Mouse (Mus musculus) mature B cell (primary cell): ENCODE data around the gene Pdcl3.

Experiments
- in situ Hi-C: fragments of 300-500 bp; cut with MboI; formaldehyde crosslinking; loops from 2 replicates; pipeline ENCODE4 v1.14.3; 2019

Gene Pdcl3

DNA sequence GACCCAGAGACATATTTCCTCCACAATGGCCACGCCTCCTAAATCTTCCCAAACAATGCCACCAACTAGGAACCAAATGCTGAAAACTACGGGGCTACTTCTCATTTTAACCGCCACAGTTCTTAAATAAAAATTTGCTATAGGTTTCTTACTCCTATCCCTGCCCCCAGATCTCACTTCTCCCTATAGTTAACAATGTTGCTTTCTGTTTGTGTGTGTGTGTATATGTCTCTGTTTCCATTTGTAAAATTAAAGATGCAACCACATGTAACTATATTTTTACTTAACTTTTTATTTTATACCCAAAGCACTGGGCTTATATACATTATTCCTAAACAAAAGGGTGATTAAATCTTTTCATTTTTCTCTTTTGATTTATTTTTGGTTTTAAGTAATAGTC, at the start of gene Pdcl3:
Pdcl3 (plus strand) TSS at position 301 of the 400 bp plus-strand sequence.
- in situ Hi-C loops: no loop called here

DNA sequence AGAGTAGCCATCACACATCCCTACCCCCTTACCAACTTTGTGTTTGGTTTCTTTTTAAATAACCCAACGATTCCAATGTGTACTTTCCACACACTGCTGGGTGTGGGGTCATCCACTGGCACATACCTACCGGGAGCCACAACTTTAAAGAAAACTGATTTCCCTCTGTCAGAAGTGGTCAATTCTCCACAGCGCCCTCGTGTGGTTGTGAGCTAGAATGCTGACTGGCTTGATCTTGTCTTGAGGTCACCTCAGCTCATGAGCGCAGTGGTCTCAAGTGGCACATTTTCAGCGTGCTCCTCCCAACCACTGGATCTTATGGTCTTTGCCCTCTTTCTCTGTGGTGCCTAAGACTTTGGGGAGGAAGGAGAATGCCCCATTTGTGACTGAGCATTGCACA, 48.6 kb upstream of the Pdcl3 start:
- in situ Hi-C loops: no loop called here

DNA sequence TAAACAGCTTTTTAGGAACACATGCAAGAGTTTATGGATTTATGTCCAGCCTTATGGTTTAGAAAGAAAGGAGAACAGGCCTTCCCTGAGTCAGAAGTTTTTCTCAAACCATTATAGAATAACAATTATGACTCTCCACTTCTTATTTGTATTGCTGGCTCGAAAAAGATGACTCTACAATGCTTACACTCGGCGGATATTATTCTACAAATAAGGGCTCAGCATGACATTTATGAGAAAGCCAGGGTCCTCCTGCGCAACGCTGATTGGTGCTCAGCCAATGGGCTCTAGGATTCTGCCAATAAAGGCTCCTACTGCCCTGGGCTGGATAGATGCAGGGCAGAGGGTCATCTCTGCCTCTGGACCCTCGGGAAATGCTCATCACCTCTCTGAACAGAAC, 46.6 kb upstream of the Pdcl3 start, which contains the start of gene Nms:
Nms (plus strand) TSS at position 301 of the 400 bp plus-strand sequence.
- in situ Hi-C loops: no loop called here

DNA sequence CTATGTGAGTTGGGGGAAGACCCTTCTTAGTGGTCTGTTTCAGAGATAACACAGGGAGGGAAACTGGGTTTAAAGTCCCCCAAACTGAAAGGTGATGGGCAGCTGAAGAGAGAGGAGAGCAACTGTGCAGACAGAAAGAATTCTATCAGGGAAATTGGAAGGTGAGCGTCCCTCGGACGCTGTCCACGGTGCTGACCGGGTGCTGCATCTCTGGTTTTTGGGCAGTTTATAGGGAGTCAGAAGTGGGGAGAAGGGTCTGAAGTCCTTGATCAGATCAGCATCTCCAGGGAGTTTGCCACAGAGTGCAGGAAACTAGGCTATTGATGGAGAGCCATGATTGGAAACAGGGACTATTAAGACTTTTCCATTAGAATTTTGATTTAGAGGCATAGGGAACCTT, 45.8 kb upstream of the Pdcl3 start:
- in situ Hi-C loops: no loop called here

DNA sequence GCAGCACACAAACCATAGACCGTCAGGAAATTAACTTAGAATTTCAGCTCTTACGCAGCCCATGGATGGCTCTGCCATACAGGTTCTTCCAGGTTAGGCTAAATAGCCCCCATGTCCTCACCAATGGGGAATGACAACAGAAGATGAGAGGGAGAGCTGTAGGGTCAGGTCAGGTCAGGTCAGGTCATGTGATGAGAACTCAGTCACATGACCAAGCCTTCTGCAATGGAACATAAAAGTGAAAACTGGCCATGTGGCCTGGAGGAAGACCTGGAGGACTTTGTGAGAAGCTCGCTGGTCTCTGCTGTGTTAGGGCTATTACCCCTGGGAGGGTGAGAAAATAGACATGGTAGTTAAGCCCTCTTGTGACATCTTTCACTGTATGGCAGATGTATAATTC, 29.0 kb upstream of the Pdcl3 start:
- in situ Hi-C loops: no loop called here

DNA sequence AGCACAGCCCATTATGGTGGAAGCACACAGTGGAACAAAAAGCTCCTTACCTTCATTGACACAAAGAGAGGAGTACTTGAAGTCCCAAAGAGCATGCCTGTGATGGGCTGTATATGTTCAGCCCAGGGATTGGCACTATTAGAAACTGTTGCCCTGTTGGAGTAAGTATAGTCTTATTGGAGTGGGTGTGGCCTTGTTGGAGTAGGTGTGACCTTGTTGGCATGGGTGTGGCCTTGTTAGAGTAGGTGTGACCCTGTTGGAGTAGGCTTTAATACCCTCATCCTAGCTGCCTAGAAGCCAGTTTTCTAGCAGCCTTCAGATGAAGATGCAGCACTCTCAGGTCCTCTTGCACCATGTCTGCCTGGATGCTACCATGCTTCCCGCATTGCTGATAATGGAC, 16.3 kb upstream of the Pdcl3 start:
- in situ Hi-C loops: no loop called here

DNA sequence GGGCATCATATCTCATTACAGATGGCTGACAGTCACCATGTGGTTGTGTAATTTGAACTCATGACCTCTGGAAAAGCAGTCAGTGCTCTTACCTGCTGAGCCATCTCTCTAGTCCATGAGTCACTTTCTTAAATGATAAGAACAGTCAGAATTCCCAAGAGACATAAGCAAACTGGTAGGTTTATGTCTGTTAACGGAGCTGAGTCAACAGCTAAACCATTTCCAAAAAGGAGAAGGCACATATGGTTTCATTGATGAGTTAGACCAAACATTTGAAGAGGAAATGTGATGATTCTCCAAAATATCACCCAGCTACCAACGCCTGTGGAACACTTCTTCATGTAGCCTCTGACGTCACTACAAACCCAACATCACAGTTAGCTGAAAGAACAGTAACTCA, 13.7 kb upstream of the Pdcl3 start:
- in situ Hi-C loops: no loop called here

DNA sequence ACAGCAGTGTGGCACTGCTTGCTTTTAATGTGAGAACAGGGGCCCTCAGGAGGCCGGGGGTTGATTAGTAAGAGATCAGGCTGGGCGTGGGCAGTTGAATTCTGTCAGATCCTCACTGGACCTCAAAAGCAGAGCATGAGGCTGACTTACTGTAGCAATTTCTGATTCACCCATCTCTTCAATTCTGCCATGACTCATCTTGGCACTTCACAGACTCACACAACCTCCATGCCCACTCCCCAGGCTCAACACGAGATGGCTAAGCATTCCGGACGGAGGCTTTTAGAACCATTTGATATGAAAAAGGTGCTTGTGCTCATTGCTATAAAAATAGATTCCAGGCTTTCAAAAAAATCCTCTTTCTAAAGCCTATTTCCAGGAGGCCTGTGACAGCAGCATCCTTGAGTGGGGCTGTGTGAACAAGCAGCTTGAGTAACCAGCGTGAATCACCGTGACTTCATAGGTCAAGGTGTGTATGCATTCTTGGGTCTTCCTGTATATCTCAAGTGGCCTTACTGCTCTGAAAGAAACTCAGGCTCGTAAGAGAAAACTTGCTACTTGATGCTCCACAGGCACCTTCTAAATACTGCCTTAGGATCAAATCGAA, 12.3 kb upstream of the Pdcl3 start:
- in situ Hi-C loops: no loop called here

DNA sequence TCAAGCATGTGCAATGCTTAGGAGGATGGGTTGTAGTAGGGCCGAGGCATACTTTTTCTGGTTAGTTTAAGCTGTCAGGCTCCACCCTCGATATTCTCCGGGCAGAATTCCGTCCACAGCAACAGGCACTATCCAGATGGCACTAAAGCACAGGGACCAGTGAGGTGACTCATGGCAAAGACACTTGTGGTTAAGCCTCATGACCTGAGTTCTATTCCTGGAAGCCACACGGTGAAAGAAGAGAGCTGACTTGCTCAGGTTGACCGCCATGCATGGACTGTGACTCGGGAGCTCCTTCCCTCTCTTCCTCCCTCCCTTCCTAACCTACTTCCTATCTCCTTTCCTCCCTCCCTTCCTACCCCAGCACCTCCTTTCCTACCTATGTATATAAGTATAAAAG, 5.5 kb upstream of the Pdcl3 start:
- in situ Hi-C loops: no loop called here

DNA sequence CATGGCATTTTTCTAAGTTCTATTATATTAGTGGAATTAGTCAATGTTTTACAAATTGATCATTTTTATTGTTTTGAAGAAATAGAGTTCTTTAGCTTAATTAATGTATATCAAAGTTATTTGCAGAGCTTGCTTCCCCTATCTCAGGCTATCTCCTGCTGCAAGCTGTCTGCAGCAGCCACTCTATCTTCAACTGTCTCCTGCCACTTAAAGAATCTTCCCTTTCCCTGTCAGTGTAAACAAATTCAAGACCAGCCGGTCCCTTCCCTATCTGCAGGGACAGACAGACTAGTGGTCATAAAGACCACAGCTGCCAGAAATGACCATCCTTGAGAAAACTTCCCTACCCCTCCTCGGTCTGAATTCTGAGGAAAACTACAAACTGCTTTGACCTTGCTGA, 1.5 kb upstream of the Pdcl3 start:
- in situ Hi-C loops: no loop called here

DNA sequence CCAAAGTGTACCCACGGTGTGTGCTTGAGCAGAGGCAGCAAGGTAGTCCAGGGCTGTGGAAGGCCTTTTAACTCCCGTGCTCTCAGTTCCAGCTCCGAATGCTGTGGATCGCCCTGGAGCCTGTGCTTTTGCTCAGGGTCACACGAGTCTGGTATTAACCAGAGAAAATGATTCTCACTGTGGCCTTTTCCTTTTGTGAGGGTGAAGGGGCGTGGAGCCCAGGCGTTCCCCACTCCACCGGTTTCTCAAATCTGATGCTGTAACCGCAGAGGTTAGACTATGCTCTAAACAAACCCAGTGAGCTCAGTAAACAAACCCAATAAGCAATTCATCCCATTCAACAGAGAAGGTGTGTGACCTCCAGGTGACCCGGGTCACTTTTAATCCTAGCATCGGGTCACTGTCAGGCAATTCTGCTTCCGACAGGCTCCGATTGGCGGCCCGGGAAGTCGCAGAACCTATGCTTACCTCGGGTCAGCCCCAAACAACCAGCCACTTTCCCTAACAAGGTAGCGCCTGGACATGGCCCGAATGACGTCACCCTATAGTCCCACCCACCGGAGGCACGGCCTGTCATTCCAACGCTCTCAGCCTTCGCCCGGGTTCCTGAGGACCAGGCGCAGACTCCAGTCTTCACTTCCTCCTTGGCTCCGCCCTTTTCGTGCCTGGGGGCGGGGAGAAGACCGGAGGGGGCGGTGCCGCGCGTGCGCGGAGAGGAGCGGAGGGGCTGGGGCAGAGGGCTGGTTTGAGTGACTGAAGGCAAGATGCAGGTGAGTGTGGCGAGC, 1.9 kb downstream of the Pdcl3 start:
- in situ Hi-C loops: no loop called here

DNA sequence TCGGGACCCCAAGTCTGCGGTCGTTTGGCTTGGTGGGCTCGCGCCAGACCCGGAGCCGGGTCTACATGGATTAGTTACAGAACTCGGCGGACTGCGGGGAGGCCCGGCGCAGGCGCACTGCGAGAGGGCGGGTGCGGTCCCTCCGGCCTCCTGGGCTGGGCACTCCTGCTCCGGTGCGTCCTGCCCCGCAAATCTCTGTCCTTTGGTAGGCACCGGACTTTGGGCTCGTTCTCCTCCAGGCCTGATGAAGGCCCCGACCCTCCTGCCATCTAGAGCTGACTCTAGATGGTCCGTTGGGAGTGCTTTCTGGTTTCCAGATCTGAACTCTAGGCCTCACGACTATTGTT, 2.4 kb downstream of the Pdcl3 start:
- in situ Hi-C loops: no loop called here

DNA sequence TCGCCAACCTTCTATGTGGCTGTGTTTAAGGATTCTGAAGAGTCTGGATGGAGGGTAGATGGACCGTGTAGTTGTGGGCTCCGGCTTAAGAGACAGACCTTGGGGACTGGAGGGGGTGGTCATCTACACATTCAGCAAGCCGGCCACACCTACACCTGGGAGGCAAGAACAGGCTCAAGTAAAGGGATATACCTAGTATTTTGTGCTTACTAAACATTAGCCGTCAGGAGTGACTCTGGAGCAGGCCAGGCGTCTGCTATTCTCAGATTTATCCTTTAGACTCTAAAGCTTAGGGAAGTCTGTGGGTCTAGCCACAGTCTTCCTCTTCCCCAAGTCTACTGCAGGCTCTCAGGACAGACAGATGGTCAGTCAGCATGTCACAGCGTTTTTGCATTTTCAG, 2.9 kb downstream of the Pdcl3 start:
- in situ Hi-C loops: no loop called here

DNA sequence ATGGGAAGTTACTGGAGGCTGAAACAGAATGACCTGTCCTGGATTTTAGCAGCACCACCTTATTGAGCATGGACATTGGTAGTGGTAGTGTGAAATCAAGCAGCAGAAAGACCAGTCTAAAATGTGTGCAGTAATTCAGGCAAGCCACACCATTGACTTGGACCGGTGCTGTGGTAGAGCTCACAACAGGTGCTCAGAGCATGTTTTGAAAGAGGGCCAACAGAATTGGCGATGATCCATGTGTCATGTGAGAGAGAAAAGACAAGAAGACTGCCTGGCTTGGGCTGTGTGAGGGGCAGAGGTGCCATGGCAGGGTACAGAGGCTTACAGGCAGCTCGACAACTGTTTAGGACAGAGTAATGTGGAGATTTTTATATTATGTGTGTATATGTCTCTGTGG, 7.0 kb downstream of the Pdcl3 start:
- in situ Hi-C loops: no loop called here

DNA sequence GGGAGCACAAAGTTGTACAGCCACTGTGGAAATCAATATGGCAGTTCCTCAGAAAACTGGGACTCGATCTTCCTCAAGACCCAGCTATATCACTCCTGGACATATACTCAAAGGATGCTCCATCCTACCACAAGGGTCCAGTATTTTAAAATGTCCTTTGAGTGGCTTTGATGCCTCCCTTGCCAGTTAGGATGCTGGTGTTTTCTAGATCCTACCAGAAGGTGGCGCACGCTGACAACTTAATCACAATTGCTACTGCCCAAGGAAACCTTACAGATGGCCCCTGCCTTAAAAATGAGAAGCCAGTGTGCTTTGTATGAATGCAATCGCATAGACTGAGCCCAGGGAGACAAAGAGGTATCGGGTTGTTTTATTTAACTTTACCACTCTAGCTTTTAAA, 15.7 kb downstream of the Pdcl3 start:
- in situ Hi-C loops: loop anchor here (25.0 kb wide), 1 partner anchor 511 kb away; no protein-coding TSS in a partner anchor

DNA sequence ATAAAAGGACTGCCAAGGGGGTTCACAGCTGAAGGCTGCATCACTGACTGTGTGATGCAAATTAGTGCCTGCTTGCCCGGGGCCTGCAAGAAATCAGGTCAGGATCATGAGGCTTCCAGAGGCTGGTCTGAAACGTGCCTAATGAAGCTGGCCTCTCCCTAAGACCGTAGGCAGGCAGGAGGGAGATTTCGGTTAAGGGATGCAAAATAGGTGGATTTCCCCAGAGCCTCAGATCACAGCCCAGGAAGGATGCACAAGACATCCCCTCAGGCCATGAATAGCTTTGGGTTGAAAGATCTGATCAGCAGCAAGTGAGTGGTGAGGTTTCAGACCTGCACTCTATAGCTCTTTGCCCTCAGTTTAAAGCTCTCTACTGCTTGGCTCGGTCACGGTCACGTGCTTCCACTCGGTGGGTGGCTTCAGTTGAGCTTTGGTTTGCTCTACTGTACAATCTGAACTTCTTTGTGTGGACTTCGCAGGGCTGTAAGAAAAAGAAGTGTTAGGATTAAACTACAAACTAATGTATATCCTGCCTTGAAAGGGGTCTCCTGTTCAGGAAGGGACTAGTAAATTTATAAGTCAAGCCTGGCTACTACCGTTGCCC, 20.4 kb downstream of the Pdcl3 start:
- in situ Hi-C loops: loop anchor here (25.0 kb wide), 1 partner anchor 506 kb away; no protein-coding TSS in a partner anchor

DNA sequence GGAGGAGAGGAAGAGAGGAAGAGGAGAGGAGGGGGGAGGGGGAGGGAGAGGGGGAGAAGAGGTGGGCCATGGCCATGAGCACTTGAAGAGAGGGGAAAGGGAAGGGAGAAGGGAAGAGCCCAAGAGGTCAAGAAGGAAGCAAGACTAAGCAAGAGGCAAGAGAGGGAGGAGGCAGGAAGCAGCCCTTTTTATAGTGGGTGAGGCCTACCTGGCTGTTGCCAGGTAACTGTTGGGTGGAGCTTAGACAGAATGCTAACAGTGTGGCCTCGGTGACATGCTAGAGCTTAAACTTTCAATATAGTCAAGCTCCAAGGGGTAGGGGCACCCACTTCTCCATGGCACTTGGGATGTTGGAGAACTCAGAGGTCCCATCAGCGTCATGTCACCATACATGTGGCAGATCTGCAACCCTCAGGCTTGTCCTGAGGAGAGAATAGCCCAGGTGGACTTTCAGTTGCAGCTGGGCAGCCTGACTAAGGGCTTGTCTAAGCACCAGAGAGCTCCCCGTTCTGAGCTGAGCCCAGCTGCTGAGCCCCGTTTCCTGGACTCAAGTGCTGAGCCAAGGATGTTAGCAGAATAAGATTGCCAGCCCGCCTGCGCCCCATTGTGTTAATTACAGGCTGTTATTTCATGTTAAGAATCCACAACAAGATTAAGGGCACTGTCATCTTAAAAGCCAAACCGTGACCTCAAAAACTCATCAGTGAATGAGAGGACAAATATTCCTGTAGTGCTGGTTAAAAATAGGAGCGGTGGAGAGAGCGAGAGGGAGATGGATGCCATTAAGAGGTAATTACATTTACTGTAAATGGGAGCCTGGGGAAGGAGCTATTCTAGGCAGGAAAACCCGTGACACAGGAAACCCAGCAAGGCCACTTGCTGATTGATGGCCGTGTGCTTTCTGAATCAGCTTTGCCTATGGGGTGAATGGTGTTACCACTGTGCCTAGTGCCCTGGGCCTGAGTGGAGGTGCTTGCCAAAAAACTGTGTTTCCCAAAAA, 21.7 kb downstream of the Pdcl3 start:
- in situ Hi-C loops: loop anchor here (25.0 kb wide), 1 partner anchor 505 kb away; no protein-coding TSS in a partner anchor

DNA sequence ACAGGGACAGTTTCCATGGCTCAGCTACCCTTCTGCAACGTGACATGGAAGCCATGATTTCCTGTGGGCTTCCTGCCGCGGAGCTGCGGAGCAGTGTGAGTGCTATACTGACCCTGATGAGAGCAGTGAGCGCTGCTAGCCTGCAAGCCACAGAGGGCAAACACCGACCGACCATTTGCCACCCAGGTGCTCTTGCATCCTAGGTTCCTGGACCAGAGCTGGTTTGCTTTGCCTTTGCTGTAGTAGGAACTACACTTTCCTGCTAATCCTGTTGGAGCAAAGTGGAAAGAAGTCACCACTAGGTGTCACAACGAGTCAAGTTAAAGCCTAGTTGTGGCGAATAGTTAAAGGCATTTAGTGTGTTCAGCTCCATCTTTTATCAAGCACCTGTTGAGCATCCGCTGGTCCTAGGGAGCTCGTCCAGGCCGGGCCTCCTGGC, 25.2 kb downstream of the Pdcl3 start:
- in situ Hi-C loops: loop anchor here (25.0 kb wide), 1 partner anchor 502 kb away; no protein-coding TSS in a partner anchor

DNA sequence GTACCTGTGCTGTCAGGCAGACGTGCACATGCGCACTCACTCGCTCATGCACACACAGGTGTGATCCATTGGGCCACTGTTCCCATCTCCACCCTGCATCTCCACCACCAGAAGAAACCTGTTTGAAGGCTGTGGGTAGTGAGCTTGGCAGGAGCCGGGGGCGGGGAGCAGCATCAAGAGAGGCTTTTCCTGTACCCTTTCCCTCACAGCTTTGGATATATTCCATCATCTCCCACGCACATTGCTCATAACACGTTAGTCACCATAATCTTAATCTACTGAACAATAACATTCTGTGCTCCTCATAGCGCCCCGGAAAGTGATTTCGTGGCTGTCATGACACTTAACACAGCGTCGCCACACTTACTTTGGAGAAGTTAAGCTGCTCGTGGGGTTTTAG, 27.2 kb downstream of the Pdcl3 start:
- in situ Hi-C loops: loop anchor here (25.0 kb wide), 1 partner anchor 500 kb away; no protein-coding TSS in a partner anchor

DNA sequence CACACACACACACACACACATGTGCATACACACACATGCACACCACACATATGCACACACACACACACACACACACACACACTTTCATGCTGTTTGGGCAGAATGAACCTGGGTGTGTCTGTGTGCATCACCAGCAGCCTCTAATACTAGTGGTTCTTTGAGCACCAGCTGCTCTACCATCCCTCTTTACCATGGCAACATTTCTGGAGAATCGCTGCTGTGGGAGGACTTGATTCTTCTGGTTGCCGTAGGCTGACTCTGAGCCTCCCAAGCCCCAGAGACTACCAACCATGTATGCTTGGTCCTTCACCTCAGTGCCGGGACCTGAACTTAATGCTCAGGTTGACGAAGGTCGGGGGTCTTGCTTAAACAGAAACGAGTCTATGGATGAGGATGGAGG, 28.4 kb downstream of the Pdcl3 start:
- in situ Hi-C loops: loop anchor here (25.0 kb wide), 1 partner anchor 498 kb away; no protein-coding TSS in a partner anchor

DNA sequence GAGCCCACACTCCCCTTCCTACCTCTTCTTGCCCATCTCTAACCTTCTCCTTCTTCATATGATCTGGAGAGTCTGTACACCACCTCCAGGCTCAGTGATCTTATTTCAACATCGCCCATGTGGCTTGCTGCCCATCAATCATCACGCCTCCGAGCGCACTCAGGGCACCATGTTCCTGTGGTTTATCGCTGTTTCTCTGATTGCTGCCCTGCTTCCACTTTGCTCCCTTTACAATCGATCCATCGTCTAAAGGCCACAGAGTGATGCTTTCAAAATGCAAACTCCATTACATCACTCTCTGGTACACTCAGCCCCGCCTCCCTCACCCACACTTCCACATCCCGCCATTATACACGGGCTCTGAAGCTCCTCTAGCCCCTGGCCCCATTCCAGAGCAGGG, 30.1 kb downstream of the Pdcl3 start:
- in situ Hi-C loops: loop anchor here (25.0 kb wide), 1 partner anchor 497 kb away; no protein-coding TSS in a partner anchor
